Mouse (Mus musculus) retina, postnatal 1 day (tissue): Measurements from ENCODE around the gene Mrgprf.
A peak's percentile ranks its signal among the peaks of the same experiment; 100 is the strongest.

Source experiments
- DNase-seq: peaks from one replicate; pipeline ENCODE4 v3.0.0-alpha.2; 2012

Mrgprf gene

GRCm38 (mm10) chr7:145301008-145301340 is 346 bp downstream of the Mrgprf start:
- no peak for DNase-seq

- no peak for DNase-seq
These were observed 845 bp downstream of the Mrgprf start for GRCm38 (mm10) chr7:145301341-145302005.

GRCm38 (mm10) chr7:145302488-145303285 is 2.1 kb downstream of the Mrgprf start:
- DNase-seq, result peak; percentile 90

GRCm38 (mm10) chr7:145304153-145304552 is 3.5 kb downstream of the Mrgprf start:
- DNase-seq, result no peak

GRCm38 (mm10) chr7:145307636-145308035 is 7.0 kb downstream of the Mrgprf start:
- no peak for DNase-seq

- DNase-seq, result peak; percentile 32
These were observed 7.5 kb downstream of the Mrgprf start for GRCm38 (mm10) chr7:145308061-145308675.

GRCm38 (mm10) chr7:145308866-145309265 is 8.2 kb downstream of the Mrgprf start:
- DNase-seq, result no peak

- no peak for DNase-seq
These were observed 9.2 kb downstream of the Mrgprf start for GRCm38 (mm10) chr7:145309877-145310276.

GRCm38 (mm10) chr7:145310526-145310925 is 9.9 kb downstream of the Mrgprf start:
- DNase-seq, result no peak

GRCm38 (mm10) chr7:145312137-145312536 is 11.5 kb downstream of the Mrgprf start:
- DNase-seq, result no peak

- DNase-seq, result no peak
These were observed 14.3 kb downstream of the Mrgprf start, which contains the start of gene Mrgprd for GRCm38 (mm10) chr7:145314785-145315411. TSS of gene Mrgprd (plus strand) at chr7:145314835.

GRCm38 (mm10) chr7:145317522-145317921 is 16.9 kb downstream of the Mrgprf start:
- no peak for DNase-seq

- no peak for DNase-seq
These were observed 18.9 kb downstream of the Mrgprf start for GRCm38 (mm10) chr7:145319481-145319880.

- no peak for DNase-seq
These were observed 23.0 kb downstream of the Mrgprf start for GRCm38 (mm10) chr7:145323607-145324006.

GRCm38 (mm10) chr7:145325697-145326096 is 25.1 kb downstream of the Mrgprf start:
- no peak for DNase-seq

GRCm38 (mm10) chr7:145329982-145330381 is 29.4 kb downstream of the Mrgprf start:
- DNase-seq, result no peak

GRCm38 (mm10) chr7:145330641-145331040 is 30.0 kb downstream of the Mrgprf start:
- DNase-seq, result no peak

- no peak for DNase-seq
These were observed 31.9 kb downstream of the Mrgprf start for GRCm38 (mm10) chr7:145332376-145333041.

GRCm38 (mm10) chr7:145333936-145334335 is 33.3 kb downstream of the Mrgprf start:
- DNase-seq, result no peak

- no peak for DNase-seq
These were observed 33.9 kb downstream of the Mrgprf start for GRCm38 (mm10) chr7:145334428-145335027.

GRCm38 (mm10) chr7:145335199-145335598 is 34.6 kb downstream of the Mrgprf start:
- peak; percentile 25 for DNase-seq

- DNase-seq, result no peak
These were observed 35.1 kb downstream of the Mrgprf start for GRCm38 (mm10) chr7:145335616-145336332.
